Mouse (Mus musculus) heart, postnatal 0 days (tissue): ENCODE measurements around the gene Zfp319.
A peak's percentile ranks its signal among the peaks of the same experiment; 100 is the strongest.

Experiments
- CTCF ChIP-seq: IDR thresholded peaks from 2 replicates; pipeline ENCODE4 v1.5.1; 2016; ENCODE audit warnings: antibody characterized with exemption, control low read depth, low read depth
- EP300 ChIP-seq: IDR thresholded peaks from 2 replicates; pipeline ENCODE4 v1.6.1; 2016; ENCODE audit warnings: antibody characterized with exemption, low read depth

DNA sequence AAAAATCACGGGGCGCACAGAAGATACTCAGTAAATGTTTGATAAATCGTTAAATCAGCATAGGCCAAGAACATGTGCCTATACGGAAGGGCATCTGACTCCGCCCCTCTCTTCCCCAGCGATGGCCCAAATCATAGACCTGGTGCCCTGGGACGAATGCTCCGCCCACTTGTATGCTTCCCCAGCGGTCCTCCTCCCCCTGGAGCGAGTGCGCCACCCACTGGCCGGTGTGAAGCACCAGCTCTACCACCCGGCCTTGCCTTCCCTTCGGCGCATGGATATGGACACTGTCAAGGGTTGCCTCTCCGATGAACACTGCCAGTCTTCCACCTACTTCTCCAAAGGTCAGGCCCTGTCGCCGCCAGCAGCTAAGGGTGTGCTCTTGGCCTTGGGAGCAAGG, 18.9 kb downstream of the Zfp319 start:
- TF ChIP-seq CTCF (peak; percentile 28; the same call in 1 of the 2 replicates), EP300 (no peak)
